Mouse (Mus musculus): ENCODE measurements around the gene Emsy. TPM values are rescaled to one million over a fixed set of nuclear protein-coding genes. Genes with fewer than 3 reads are reported as not detected.

Emsy gene
- polyA plus RNA-seq, 1 experiment from 2014 or later: 22.3 TPM

DNA sequence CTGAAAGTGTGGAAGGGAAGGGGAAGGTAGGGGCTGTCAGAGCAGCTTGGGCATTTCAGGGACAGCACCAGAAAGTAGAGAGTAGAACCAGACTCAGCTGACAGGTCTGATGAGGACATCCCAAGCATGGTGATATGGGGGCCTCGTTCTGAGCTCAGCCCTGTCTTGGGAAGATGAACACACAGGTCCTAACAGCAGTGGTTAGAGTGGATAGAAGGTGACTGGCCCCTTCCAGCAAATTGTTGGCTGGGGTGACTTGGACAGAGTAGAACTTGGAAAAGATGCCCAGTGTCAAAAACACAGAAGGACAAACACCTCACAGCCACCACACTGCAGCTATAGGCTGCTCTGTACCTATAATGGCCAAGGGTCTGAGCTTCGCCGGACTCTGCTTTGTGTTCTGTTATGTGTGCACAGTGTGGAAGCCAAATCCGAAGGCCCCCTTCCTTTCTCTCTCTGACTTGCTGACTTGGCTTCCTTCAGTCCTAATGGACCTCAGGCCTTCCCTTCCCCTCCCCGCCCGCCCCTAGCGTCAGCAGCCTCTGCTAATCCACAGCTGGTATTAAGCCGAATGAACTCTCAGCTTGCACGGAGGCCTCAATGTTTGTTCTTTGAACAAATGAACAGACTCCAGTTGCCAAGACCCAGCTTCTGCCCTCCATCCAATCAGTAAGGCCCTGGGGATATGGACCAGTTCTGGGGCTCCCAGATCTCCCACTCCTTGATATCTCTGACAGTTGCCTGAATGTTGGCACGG, 119.2 kb downstream of the Emsy start:
- Histone ChIP-seq H3K4me1 (ENCODE audit: control insufficient read depth, insufficient read depth, low read length) (peaks cover 19% of the 10 kb centered on the region), H3K9ac (ENCODE audit: low read length) (no peak overlapping the region), H3K27me3 (ENCODE audit: control insufficient read depth, insufficient read depth, low read length) (no peaks in the 10 kb centered on the region), H3K4me3 (ENCODE audit: low read length) (no peak overlapping the region), H3K9me3 (replicated peaks; ENCODE audit: control insufficient read depth, low read length) (no peaks in the 10 kb centered on the region), H3K36me3 (ENCODE audit: control insufficient read depth, insufficient read depth) (no peaks in the 10 kb centered on the region), H3K27ac (ENCODE audit: low read length) (peak overlapping the region; percentile 14), H3K4me2 (ENCODE audit: low read depth, low read length) (no peak overlapping the region)
- ATAC-seq (replicated peaks; ENCODE audit: extremely low read depth, insufficient read depth, low FRiP score): no peak
- WGBS: 50% methylated on average over 10 of the region's 10 CpGs

Other genes with a start within 250 kb of the Emsy start
- not detected in 2 replicates for gene Gucy2d, start 216.4 kb downstream of the Emsy start, polyA plus RNA-seq (2015; fragmentation: Nextera tagmentation; extraction: Ambion mirVana)
- 7.7 and 8.3 TPM in 2 replicates for gene Lrrc32, start 167.5 kb downstream of the Emsy start, polyA plus RNA-seq (2015; fragmentation: Nextera tagmentation; extraction: Ambion mirVana)
- gene Thap12, start 46.3 kb upstream of the Emsy start, polyA plus RNA-seq (2015; fragmentation: Nextera tagmentation; extraction: Ambion mirVana): 36.6 and 40.6 TPM in 2 replicates
- 7.8 and 9.8 TPM in 2 replicates for gene Wnt11, start 178.3 kb upstream of the Emsy start, polyA plus RNA-seq (2015; fragmentation: Nextera tagmentation; extraction: Ambion mirVana)

Data from heart, embryonic 16.5 days (tissue).